Mouse (Mus musculus) small intestine, adult 2 months (tissue): ENCODE measurements around the gene Gfap.

Experiments used
- CTCF ChIP-seq: fragments of 200-500 bp; IDR thresholded peaks from 2 replicates; pipeline ENCODE4 v1.5.1; 2012; ENCODE audit warnings: low read depth, mild to moderate bottlenecking, control low read depth, inconsistent platforms, low read length, moderate library complexity, mixed read lengths; ENCODE audit not compliant: insufficient replicate concordance, insufficient read length; ENCODE audit errors: extremely low read depth
- POLR2A ChIP-seq: fragments of 200-500 bp; IDR thresholded peaks from 2 replicates; pipeline ENCODE4 v1.6.1; 2012; ENCODE audit warnings: low read depth, mild to moderate bottlenecking, control low read depth, inconsistent platforms, low read length, moderate library complexity

- no peak for TF ChIP-seq POLR2A
- no peak for TF ChIP-seq CTCF
Observed at GRCm38 (mm10) chr11:102890096-102890495, 10.6 kb downstream of the Gfap start.
